Comparison of ENCODE assay signal across 8 mouse cellular contexts in the genomic region with DNA sequence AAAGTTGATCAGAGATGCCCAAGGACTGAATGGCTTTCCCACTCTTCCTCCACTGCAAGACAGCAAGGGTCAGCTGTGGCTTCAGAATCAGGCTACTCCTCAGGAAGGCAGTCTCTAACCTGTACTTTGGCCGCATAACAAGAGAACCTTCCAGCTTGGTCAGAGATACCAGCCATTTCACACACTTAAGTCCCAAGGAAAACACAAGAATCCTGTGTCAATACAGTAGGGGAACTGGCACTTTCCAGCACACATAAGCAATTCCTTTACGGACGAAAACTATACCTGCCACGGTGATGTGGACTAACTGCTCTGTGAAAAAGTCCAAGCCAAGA. TPM values are rescaled to one million over a fixed set of nuclear protein-coding genes. Genes with fewer than 3 reads are reported as not detected.
DNase-seq lines count a peak whose midpoint lies in the region; ATAC-seq and TF ChIP-seq lines count a peak whose summit lies in the region.

No protein-coding gene starts in this region.

- no peaks in the 10 kb centered on the region; the same call in 1 of the 2 replicates for H3K36me3 ChIP-seq in heart, adult 2 months (ENCODE audit: control insufficient read depth, insufficient read depth, low read length)
- peaks cover 5% of the 10 kb centered on the region; the same call in 1 of the 2 replicates for H3K36me3 ChIP-seq in thymus, adult 2 months (ENCODE audit: control insufficient read depth, insufficient read depth, low read length)
- peaks cover 21% of the 10 kb centered on the region for H3K36me3 ChIP-seq in liver, embryonic 14.5 days (replicated peaks; ENCODE audit: control insufficient read depth, insufficient read depth, low read depth)

- peaks cover 6% of the 10 kb centered on the region; the same call in 1 of the 2 replicates for H3K79me2 ChIP-seq in heart, adult 2 months (replicated peaks; ENCODE audit: control insufficient read depth, insufficient read depth, low read length)

- H3K4me3 ChIP-seq in heart, adult 2 months, result peak overlapping the region; percentile 95; the same call in 1 of the 2 replicates
- no peak overlapping the region for H3K4me3 ChIP-seq in thymus, adult 2 months (ENCODE audit: control insufficient read depth, insufficient read depth, low read length)
- peak overlapping the region; percentile 87 to 100 for H3K4me3 ChIP-seq in liver, embryonic 14.5 days (ENCODE audit: insufficient read depth in 1 of 2, low read depth in 2 of 2, low read length in 2 of 2)

- ATAC-seq in liver, embryonic 14.5 days (ENCODE audit: insufficient read depth), result no peak

- 0 out of 2 replicates have a peak overlapping the region, but pooled peaks have one; percentile 84 for H3K9ac ChIP-seq in heart, adult 2 months (ENCODE audit: low read depth, low read length)
- H3K9ac ChIP-seq in liver, embryonic 14.5 days (replicated peaks), result peak overlapping the region; percentile 100

- peak overlapping the region; percentile 96 for H3K4me2 ChIP-seq in liver, embryonic 14.5 days (ENCODE audit: low read depth)

- no peaks in the 10 kb centered on the region for H3K9me3 ChIP-seq in liver, embryonic 14.5 days (ENCODE audit: control insufficient read depth, low read length)

- 53% methylated on average over 4 of the region's 4 CpGs for WGBS in heart, adult 2 months
- WGBS in thymus, adult 2 months, result 47% methylated on average over 4 of the region's 4 CpGs
- WGBS in liver, embryonic 14.5 days (ENCODE audit: insufficient replicate concordance), result 30% methylated on average over 4 of the region's 4 CpGs

- no peak for TF ChIP-seq POLR2A in heart, adult 2 months (IDR thresholded peaks at IDR 0.05; ENCODE audit: insufficient read depth, low read depth, low read length)
- TF ChIP-seq POLR2A in thymus, adult 2 months (IDR thresholded peaks at IDR 0.05; ENCODE audit: control insufficient read depth, extremely low read depth, insufficient read depth, low read length, poor library complexity), result no peak

- TF ChIP-seq EP300 in heart, adult 2 months (IDR thresholded peaks at IDR 0.05; ENCODE audit: insufficient read depth, low read depth, low read length), result no peak
- no peak for TF ChIP-seq EP300 in liver, embryonic 14.5 days (IDR thresholded peaks at IDR 0.05; ENCODE audit: low read depth)

- no peak for TF ChIP-seq CTCF in heart, adult 2 months (IDR thresholded peaks at IDR 0.05)
- no peak for TF ChIP-seq CTCF in thymus, adult 2 months (IDR thresholded peaks at IDR 0.05; ENCODE audit: borderline replicate concordance, control insufficient read depth, extremely low read depth, insufficient read depth, low read length, poor library complexity)
- no peak for TF ChIP-seq CTCF in liver, embryonic 14.5 days (IDR thresholded peaks at IDR 0.05; ENCODE audit: low read depth)

- intact Hi-C loops in heart, adult 2 months (cut with DNase I), result loop anchor here (1.0 kb wide), 1 partner anchor 20 kb away; no protein-coding TSS in a partner anchor

- H3K27me3 ChIP-seq in heart, adult 2 months (ENCODE audit: control insufficient read depth, insufficient read depth, low read length), result no peaks in the 10 kb centered on the region
- no peaks in the 10 kb centered on the region for H3K27me3 ChIP-seq in thymus, adult 2 months (ENCODE audit: control insufficient read depth, insufficient read depth, low read length)
- no peaks in the 10 kb centered on the region for H3K27me3 ChIP-seq in liver, embryonic 14.5 days (ENCODE audit: control insufficient read depth, insufficient read depth, low read length)

- peaks cover 15% of the 10 kb centered on the region for H3K4me1 ChIP-seq in heart, adult 2 months (ENCODE audit: control insufficient read depth, insufficient read depth, low read length)
- peaks cover 18% of the 10 kb centered on the region for H3K4me1 ChIP-seq in thymus, adult 2 months (replicated peaks; ENCODE audit: control insufficient read depth, insufficient read depth, low read length)
- H3K4me1 ChIP-seq in liver, embryonic 14.5 days (replicated peaks; ENCODE audit: control insufficient read depth in 2 of 2, insufficient read depth in 2 of 2, low read length in 1 of 2), result peaks cover 22 to 34% of the 10 kb centered on the region in 2 experiments

- no peak overlapping the region; the same call in 1 of the 2 replicates for H3K27ac ChIP-seq in heart, adult 2 months
- H3K27ac ChIP-seq in thymus, adult 2 months (ENCODE audit: control insufficient read depth, insufficient read depth, low read length), result 0 out of 2 replicates have a peak overlapping the region, but pooled peaks have one; percentile 32
- H3K27ac ChIP-seq in liver, embryonic 14.5 days, result peak overlapping the region; percentile 79

- DNase-seq in heart, adult 2 months, result no peak
- DNase-seq in heart, adult 9 months (ENCODE audit: low spot score in 2 of 2), result no peak
- DNase-seq in thymus, adult 2 months, result no peak
- DNase-seq in thymus, postnatal 0 days (ENCODE audit: low spot score), result no peak
- DNase-seq in liver, embryonic 14.5 days (ENCODE audit: low read depth in 3 of 3, low spot score in 3 of 3), result no peak
- no peak for DNase-seq in urinary bladder, adult 2 months (ENCODE audit: low spot score)
- DNase-seq in cerebellum, adult 9-10 months, result no peak
- no peak for DNase-seq in right cerebral cortex, postnatal 25 days

RNA-seq across cellular contexts. Expression of gene Rab5c, which starts 1.3 kb away (rescaled TPM):
- 10 to 100 TPM; 53.0 to 56.3 TPM for total RNA-seq in heart, adult 2 months (2021)
- 69.3 and 97.8 TPM in 2 replicates for polyA plus RNA-seq in heart, adult 2 months (2012; rRNA removed)
- polyA plus RNA-seq in thymus, adult 2 months (2012; rRNA removed), result 290 and 304 TPM in 2 replicates
- 35.8 and 38.6 TPM in 2 replicates for polyA plus RNA-seq in thymus, postnatal 0 days (2015; fragmentation: Nextera tagmentation; extraction: Ambion mirVana)
- polyA plus RNA-seq in liver, embryonic 14.5 days (2012; rRNA removed), result 109 and 127 TPM in 2 replicates
- 57.4 and 59.9 TPM in 2 replicates for polyA plus RNA-seq in liver, embryonic 14.5 days (2014; fragmentation: Nextera tagmentation; extraction: Ambion mirVana)
- 148 and 160 TPM in 2 replicates for polyA plus RNA-seq in urinary bladder, adult 2 months (2012; rRNA removed)

RNA-seq across cellular contexts. Expression of gene Kcnh4, which starts 23.0 kb away (rescaled TPM):
- total RNA-seq in heart, adult 2 months (2021), result not detected
- polyA plus RNA-seq in heart, adult 2 months (2012; rRNA removed), result 0.04 TPM in 1 of 2 replicates, not detected in the other
- polyA plus RNA-seq in thymus, adult 2 months (2012; rRNA removed), result 1.1 and 1.2 TPM in 2 replicates
- polyA plus RNA-seq in thymus, postnatal 0 days (2015; fragmentation: Nextera tagmentation; extraction: Ambion mirVana), result 0.03 TPM in 1 of 2 replicates, not detected in the other
- 0.02 TPM in 1 of 2 replicates, not detected in the other for polyA plus RNA-seq in liver, embryonic 14.5 days (2012; rRNA removed)
- not detected in 2 replicates for polyA plus RNA-seq in liver, embryonic 14.5 days (2014; fragmentation: Nextera tagmentation; extraction: Ambion mirVana)
- 0.01 and 0.04 TPM in 2 replicates for polyA plus RNA-seq in urinary bladder, adult 2 months (2012; rRNA removed)

RNA-seq across cellular contexts. Expression of gene Hspb9, which starts 23.1 kb away (rescaled TPM):
- total RNA-seq in heart, adult 2 months (2021), result not detected
- 0.50 and 0.62 TPM in 2 replicates for polyA plus RNA-seq in heart, adult 2 months (2012; rRNA removed)
- polyA plus RNA-seq in thymus, adult 2 months (2012; rRNA removed), result 0.24 and 0.31 TPM in 2 replicates
- 0.18 TPM in 1 of 2 replicates, not detected in the other for polyA plus RNA-seq in thymus, postnatal 0 days (2015; fragmentation: Nextera tagmentation; extraction: Ambion mirVana)
- polyA plus RNA-seq in liver, embryonic 14.5 days (2012; rRNA removed), result not detected in 2 replicates
- 0.14 TPM in 1 of 2 replicates, not detected in the other for polyA plus RNA-seq in liver, embryonic 14.5 days (2014; fragmentation: Nextera tagmentation; extraction: Ambion mirVana)
- 0.11 and 0.37 TPM in 2 replicates for polyA plus RNA-seq in urinary bladder, adult 2 months (2012; rRNA removed)

RNA-seq across cellular contexts. Expression of gene Kat2a, which starts 24.4 kb away (rescaled TPM):
- 10 to 100 TPM; 13.1 to 14.0 TPM for total RNA-seq in heart, adult 2 months (2021)
- 18.9 and 21.7 TPM in 2 replicates for polyA plus RNA-seq in heart, adult 2 months (2012; rRNA removed)
- polyA plus RNA-seq in thymus, adult 2 months (2012; rRNA removed), result 56.4 and 58.1 TPM in 2 replicates
- polyA plus RNA-seq in thymus, postnatal 0 days (2015; fragmentation: Nextera tagmentation; extraction: Ambion mirVana), result 33.2 and 39.3 TPM in 2 replicates
- polyA plus RNA-seq in liver, embryonic 14.5 days (2012; rRNA removed), result 13.0 and 13.8 TPM in 2 replicates
- polyA plus RNA-seq in liver, embryonic 14.5 days (2014; fragmentation: Nextera tagmentation; extraction: Ambion mirVana), result 12.7 and 14.6 TPM in 2 replicates
- 28.4 and 30.5 TPM in 2 replicates for polyA plus RNA-seq in urinary bladder, adult 2 months (2012; rRNA removed)

RNA-seq across cellular contexts. Expression of gene Hcrt, which starts 26.0 kb away (rescaled TPM):
- not detected for total RNA-seq in heart, adult 2 months (2021)
- polyA plus RNA-seq in heart, adult 2 months (2012; rRNA removed), result not detected in 2 replicates
- 0.57 TPM in 1 of 2 replicates, not detected in the other for polyA plus RNA-seq in thymus, adult 2 months (2012; rRNA removed)
- 0.34 and 0.54 TPM in 2 replicates for polyA plus RNA-seq in thymus, postnatal 0 days (2015; fragmentation: Nextera tagmentation; extraction: Ambion mirVana)
- not detected in 2 replicates for polyA plus RNA-seq in liver, embryonic 14.5 days (2012; rRNA removed)
- polyA plus RNA-seq in liver, embryonic 14.5 days (2014; fragmentation: Nextera tagmentation; extraction: Ambion mirVana), result not detected in 2 replicates
- 0.15 TPM in 1 of 2 replicates, not detected in the other for polyA plus RNA-seq in urinary bladder, adult 2 months (2012; rRNA removed)
